24 mouse cellular contexts compared by ENCODE assay signal in genomic region chr6:143431896-143432450, GRCm38 (mm10).
DNase-seq lines count a peak whose midpoint lies in the region; ATAC-seq lines count a peak whose summit lies in the region.
"Had no signal": no experiment of that assay in that cellular context is flagged by ENCODE, and none has a peak within 500 bp of the region (broad histone marks: within the 10 kb centered on the region; RNA-seq: fewer than 3 reads in every experiment).

No protein-coding gene starts in this region.

- no peaks in the 10 kb centered on the region for H3K27me3 ChIP-seq in heart, embryonic 10.5 days (ENCODE audit: insufficient read depth, poor library complexity, severe bottlenecking)
- H3K27me3 ChIP-seq in heart, embryonic 12.5 days (replicated peaks): no peaks in the 10 kb centered on the region
- H3K27me3 ChIP-seq in midbrain, embryonic 14.5 days (ENCODE audit: control insufficient read depth, insufficient read depth, low read length): no peaks in the 10 kb centered on the region
- H3K27me3 ChIP-seq: CH12.LX; liver, embryonic 12.5 days; lung, embryonic 15.5 days; midbrain, embryonic 12.5 days; neural tube, embryonic 15.5 days had no signal

- no peak overlapping the region for H3K9ac ChIP-seq in heart, embryonic 12.5 days
- H3K9ac ChIP-seq in midbrain, embryonic 14.5 days (replicated peaks; ENCODE audit: low read length): no peak overlapping the region
- H3K9ac ChIP-seq: liver, embryonic 12.5 days; lung, embryonic 15.5 days; midbrain, embryonic 12.5 days; neural tube, embryonic 15.5 days had no signal

- WGBS in heart, embryonic 10.5 days: 84% methylated on average over 13 of the region's 13 CpGs
- 84% methylated on average over 13 of the region's 13 CpGs for WGBS in heart, embryonic 12.5 days
- WGBS in midbrain, embryonic 14.5 days: 91% methylated on average over 13 of the region's 13 CpGs

- H3K4me2 ChIP-seq in heart, embryonic 12.5 days: no peak overlapping the region
- H3K4me2 ChIP-seq in midbrain, embryonic 14.5 days (ENCODE audit: low read length): no peak overlapping the region
- H3K4me2 ChIP-seq: heart, embryonic 11.5 days; liver, embryonic 12.5 days; lung, embryonic 15.5 days; midbrain, embryonic 12.5 days; neural tube, embryonic 15.5 days had no signal

- no peak overlapping the region for H3K27ac ChIP-seq in heart, embryonic 10.5 days
- no peak overlapping the region for H3K27ac ChIP-seq in heart, embryonic 12.5 days (ENCODE audit: poor library complexity, severe bottlenecking)
- H3K27ac ChIP-seq in midbrain, embryonic 14.5 days (replicated peaks; ENCODE audit: low read depth, low read length): no peak overlapping the region
- H3K27ac ChIP-seq: hindbrain, postnatal 0 days; liver, embryonic 12.5 days; lung, embryonic 15.5 days; macrophage; midbrain, embryonic 12.5 days; neural tube, embryonic 15.5 days had no signal

- intact Hi-C loops in left cerebral cortex, postnatal 14 days (cut with DNase I): no loop called here

- H3K9me3 ChIP-seq in heart, embryonic 10.5 days: no peaks in the 10 kb centered on the region
- H3K9me3 ChIP-seq in heart, embryonic 12.5 days (replicated peaks): no peaks in the 10 kb centered on the region
- H3K9me3 ChIP-seq in midbrain, embryonic 14.5 days (ENCODE audit: control insufficient read depth, low read length): no peaks in the 10 kb centered on the region
- H3K9me3 ChIP-seq: lung, embryonic 15.5 days; midbrain, embryonic 12.5 days; neural tube, embryonic 15.5 days had no signal

- peak; percentile 51 for DNase-seq in heart, embryonic 10.5 days (ENCODE audit: low spot score)
- DNase-seq in right cerebral cortex, adult 2 months (ENCODE audit: low spot score in 2 of 2): peak; percentile 84 to 89
- DNase-seq in right cerebral cortex, postnatal 10 days (ENCODE audit: low spot score in 2 of 2): no peak
- peak; percentile 71 to 75 for DNase-seq in left cerebral cortex, postnatal 14 days (ENCODE audit: low spot score in 2 of 2)
- DNase-seq in embryo, embryonic 11 days: no peak
- DNase-seq in midbrain, embryonic 14.5 days: no peak
- DNase-seq: cerebellum, adult 11 months; cerebellum, postnatal 36 days; gastrocnemius, postnatal 25 days; kidney, adult 8-10 months; kidney, postnatal 25 days; thymus, postnatal 25 days had no signal

- H3K36me3 ChIP-seq in heart, embryonic 10.5 days: no peaks in the 10 kb centered on the region
- H3K36me3 ChIP-seq in heart, embryonic 12.5 days: no peaks in the 10 kb centered on the region
- no peaks in the 10 kb centered on the region for H3K36me3 ChIP-seq in midbrain, embryonic 14.5 days (ENCODE audit: control insufficient read depth, insufficient read depth, low read length)
- H3K36me3 ChIP-seq: liver, embryonic 12.5 days; lung, embryonic 15.5 days; midbrain, embryonic 12.5 days; neural tube, embryonic 15.5 days had no signal

- no peak overlapping the region for H3K4me3 ChIP-seq in heart, embryonic 10.5 days
- H3K4me3 ChIP-seq in heart, embryonic 12.5 days: no peak overlapping the region
- H3K4me3 ChIP-seq in midbrain, embryonic 14.5 days (replicated peaks; ENCODE audit: low read depth, low read length): no peak overlapping the region
- H3K4me3 ChIP-seq: erythroblast, embryonic 14.5 days; liver, embryonic 12.5 days; lung, embryonic 15.5 days; midbrain, embryonic 12.5 days; myocyte; neural tube, embryonic 15.5 days had no signal

- no peaks in the 10 kb centered on the region for H3K4me1 ChIP-seq in heart, embryonic 10.5 days
- H3K4me1 ChIP-seq in heart, embryonic 12.5 days (replicated peaks): no peaks in the 10 kb centered on the region
- H3K4me1 ChIP-seq in midbrain, embryonic 14.5 days (ENCODE audit: control insufficient read depth, insufficient read depth, low read length): 0 out of 2 replicates have a peak, but pooled peaks cover 4% of the 10 kb centered on the region
- H3K4me1 ChIP-seq: liver, embryonic 12.5 days; lung, embryonic 15.5 days; neural tube, embryonic 15.5 days had no signal

- no peak for ATAC-seq in heart, embryonic 12.5 days (ENCODE audit: insufficient number of reproducible peaks, low FRiP score)
- ATAC-seq in midbrain, embryonic 14.5 days (ENCODE audit: low FRiP score, low TSS enrichment): no peak
- ATAC-seq: forebrain, embryonic 16.5 days; hindbrain, postnatal 0 days; liver, embryonic 12.5 days had no signal

Comparison
In these comparisons a context has a peak if more than half of its experiments do, and no peak if none do; other contexts are left out.
1. DNase-seq: peak in heart, embryonic 10.5 days (single experiment), right cerebral cortex, adult 2 months (2 of 2) and left cerebral cortex, postnatal 14 days (2 of 2); none in right cerebral cortex, postnatal 10 days (0 of 2), embryo, embryonic 11 days (single experiment) and midbrain, embryonic 14.5 days (single experiment).